Mouse (Mus musculus) ES-Bruce4 (cell line): ENCODE data around the gene Trp63.

Experiments
- CTCF ChIP-seq: IDR thresholded peaks from one replicate; pipeline ENCODE4 v1.8.1; 2011; ENCODE audit warnings: low read depth, low read length
- EP300 ChIP-seq: IDR thresholded peaks from 2 replicates; pipeline ENCODE4 v1.6.1; 2011; ENCODE audit warnings: low read depth, low read length; ENCODE audit not compliant: insufficient read depth

- TF ChIP-seq CTCF (no peak), EP300 (no peak)
These were observed 166.3 kb downstream of the Trp63 start for GRCm38 (mm10) chr16:25849593-25850464.
